In genomic region chr5:127160292-127160691, GRCm38 (mm10) we compare ENCODE assay signal across 8 mouse cellular contexts.
DNase-seq lines count a peak whose midpoint lies in the region; ATAC-seq and TF ChIP-seq lines count a peak whose summit lies in the region.

No protein-coding gene starts in this region.

- no peaks in the 10 kb centered on the region for H3K27me3 ChIP-seq in kidney, embryonic 15.5 days
- H3K27me3 ChIP-seq in ES-Bruce4 (ENCODE audit: control insufficient read depth, insufficient read depth, low read length, poor library complexity, severe bottlenecking) = no peaks in the 10 kb centered on the region

- peak; percentile 12 for DNase-seq in kidney, adult 18-20 months
- peak; percentile 23 for DNase-seq in adrenal gland, postnatal 14 days
- peak; percentile 45 for DNase-seq in forelimb bud, embryonic 11.5 days (ENCODE audit: low read depth, low spot score)
- DNase-seq in natural killer cell, adult 2 months (ENCODE audit: low spot score in 2 of 2) = no peak
- DNase-seq in spleen, postnatal 10 days (ENCODE audit: low spot score in 2 of 2) = no peak
- no peak for DNase-seq in right cerebral cortex, postnatal 25 days

- no peaks in the 10 kb centered on the region for H3K36me3 ChIP-seq in kidney, embryonic 15.5 days
- no peaks in the 10 kb centered on the region for H3K36me3 ChIP-seq in ES-Bruce4 (ENCODE audit: control insufficient read depth, insufficient read depth, low read length, poor library complexity, severe bottlenecking)

- TF ChIP-seq CTCF in ES-Bruce4 (IDR thresholded peaks at IDR 0.05; ENCODE audit: low read depth, low read length) = peak; percentile 60

- no peak for TF ChIP-seq POLR2A in ES-Bruce4 (IDR thresholded peaks at IDR 0.05; ENCODE audit: insufficient read depth, low read length)

- no peak for TF ChIP-seq EP300 in ES-Bruce4 (IDR thresholded peaks at IDR 0.05; ENCODE audit: insufficient read depth, low read depth, low read length)

- H3K4me2 ChIP-seq in kidney, embryonic 15.5 days = no peak overlapping the region

- no peak overlapping the region for H3K27ac ChIP-seq in kidney, embryonic 15.5 days
- H3K27ac ChIP-seq in ES-Bruce4 (ENCODE audit: insufficient read depth, low read length) = no peak overlapping the region

- H3K4me1 ChIP-seq in kidney, embryonic 15.5 days = no peaks in the 10 kb centered on the region
- no peaks in the 10 kb centered on the region for H3K4me1 ChIP-seq in ES-Bruce4 (ENCODE audit: control insufficient read depth, insufficient read depth, low read length)

- H3K9ac ChIP-seq in kidney, embryonic 15.5 days = no peak overlapping the region
- H3K9ac ChIP-seq in ES-Bruce4 (ENCODE audit: low read depth, poor library complexity, severe bottlenecking) = no peak overlapping the region

- no peaks in the 10 kb centered on the region for H3K9me3 ChIP-seq in kidney, embryonic 15.5 days (replicated peaks)
- no peaks in the 10 kb centered on the region for H3K9me3 ChIP-seq in ES-Bruce4 (replicated peaks; ENCODE audit: control insufficient read depth, insufficient read depth, low read length, poor library complexity, severe bottlenecking)

- H3K4me3 ChIP-seq in kidney, embryonic 15.5 days (replicated peaks) = no peak overlapping the region
- H3K4me3 ChIP-seq in ES-Bruce4 (ENCODE audit: low read depth, low read length) = no peak overlapping the region

- no peak for ATAC-seq in kidney, embryonic 15.5 days (replicated peaks; ENCODE audit: low FRiP score)

- 41% methylated on average over 3 of the region's 3 CpGs for WGBS in kidney, embryonic 15.5 days

Comparison
In these comparisons a context has a peak if more than half of its experiments do, and no peak if none do; other contexts are left out.
1. DNase-seq: peak in kidney, adult 18-20 months (single experiment), adrenal gland, postnatal 14 days (single experiment) and forelimb bud, embryonic 11.5 days (single experiment); none in natural killer cell, adult 2 months (0 of 2), spleen, postnatal 10 days (0 of 2) and right cerebral cortex, postnatal 25 days (single experiment).